12 mouse cellular contexts compared by ENCODE assay signal in genomic region chr5:113596780-113597353, GRCm38 (mm10).
"Had no signal": no experiment of that assay in that cellular context is flagged by ENCODE, and none has a peak within 500 bp of the region (broad histone marks: within the 10 kb centered on the region; RNA-seq: fewer than 3 reads in every experiment).

No protein-coding gene starts in this region.

- H3K4me1 ChIP-seq: liver, embryonic 12.5 days had no signal

- H3K36me3 ChIP-seq: limb, embryonic 15.5 days; liver, embryonic 12.5 days; midbrain, embryonic 13.5 days; neural tube, embryonic 12.5 days had no signal

- H3K4me2 ChIP-seq: limb, embryonic 15.5 days; liver, embryonic 12.5 days; lung, embryonic 14.5 days; midbrain, embryonic 13.5 days; neural tube, embryonic 12.5 days had no signal

- H3K9me3 ChIP-seq: limb, embryonic 15.5 days; liver, embryonic 12.5 days; midbrain, embryonic 13.5 days; neural tube, embryonic 12.5 days had no signal

- H3K27ac ChIP-seq: left cerebral cortex, adult 2 months; limb, embryonic 15.5 days; liver, embryonic 12.5 days; macrophage; midbrain, embryonic 13.5 days; neural tube, embryonic 12.5 days; stomach, postnatal 0 days had no signal

- H3K4me3 ChIP-seq: left cerebral cortex, adult 2 months; limb, embryonic 15.5 days; liver, embryonic 12.5 days; midbrain, embryonic 13.5 days; neural tube, embryonic 12.5 days had no signal

- H3K27me3 ChIP-seq: limb, embryonic 15.5 days; liver, embryonic 12.5 days; midbrain, embryonic 13.5 days; neural tube, embryonic 12.5 days had no signal

- H3K9ac ChIP-seq: limb, embryonic 15.5 days; liver, embryonic 12.5 days; lung, embryonic 14.5 days; midbrain, embryonic 13.5 days; neural tube, embryonic 12.5 days had no signal

- ATAC-seq: liver, embryonic 12.5 days; midbrain, embryonic 13.5 days had no signal

- DNase-seq: kidney, postnatal 10 days; kidney, postnatal 4 days; lung, embryonic 14.5 days; lung, postnatal 10 days; thymus, postnatal 4 days had no signal
